Mouse (Mus musculus) granulocyte monocyte progenitor cell, adult 5-6 weeks (primary cell): ENCODE results near the gene Adamts14. TPM values are rescaled to one million over a fixed set of nuclear protein-coding genes. Genes with fewer than 3 reads are reported as not detected.

Experiments
- ATAC-seq: replicated peaks from 2 replicates; pipeline ENCODE4 v1.8.0; 2016; ENCODE audit warnings: mild to moderate bottlenecking, moderate TSS enrichment, inconsistent platforms; ENCODE audit not compliant: poor library complexity, severe bottlenecking
- total RNA-seq, 2 experiments: library from RNA; stranded (forward) in 1 of 2; stranded (reverse) in 1 of 2; fragments of 200-712, 200-1000 nt in 1 of 2; fragments of >200 nt in 1 of 2; fragmentation: Nextera tagmentation in 1 of 2; gene quantifications; 2 replicates each; pipeline ENCODE4 v1.2.3; 2014 to 2017

Adamts14 gene
- total RNA-seq, 2 experiments from 2014 or later = not detected

- ATAC-seq = no peak
Measured at GRCm38 (mm10) chr10:61195718-61196291, 77.4 kb downstream of the Adamts14 start.

- no peak for ATAC-seq
Measured at GRCm38 (mm10) chr10:61195216-61195615, 78.0 kb downstream of the Adamts14 start.

GRCm38 (mm10) chr10:61194611-61195010 is 78.6 kb downstream of the Adamts14 start:
- no peak for ATAC-seq

- peak; percentile 67 for ATAC-seq
Measured at GRCm38 (mm10) chr10:61188010-61188409, 85.2 kb downstream of the Adamts14 start.

- ATAC-seq = peak; percentile 20
Measured at GRCm38 (mm10) chr10:61187001-61187400, 86.2 kb downstream of the Adamts14 start.

GRCm38 (mm10) chr10:61179927-61180326 is 93.3 kb downstream of the Adamts14 start:
- ATAC-seq = no peak

- ATAC-seq = no peak
Measured at GRCm38 (mm10) chr10:61178687-61179086, 94.6 kb downstream of the Adamts14 start.

- no peak for ATAC-seq
Measured at GRCm38 (mm10) chr10:61177751-61178150, 95.5 kb downstream of the Adamts14 start.

- ATAC-seq = no peak
Measured at GRCm38 (mm10) chr10:61176221-61176790, 96.9 kb downstream of the Adamts14 start.

- ATAC-seq = peak; percentile 96
Measured at GRCm38 (mm10) chr10:61175442-61176204, 97.6 kb downstream of the Adamts14 start.

GRCm38 (mm10) chr10:61174711-61175441 is 98.4 kb downstream of the Adamts14 start:
- no peak for ATAC-seq

GRCm38 (mm10) chr10:61172496-61172895 is 100.7 kb downstream of the Adamts14 start:
- ATAC-seq = no peak

- ATAC-seq = no peak
Measured at GRCm38 (mm10) chr10:61171654-61172053, 101.6 kb downstream of the Adamts14 start, which contains the start of gene Tbata. Gene Tbata (plus strand): TSS chr10:61171954.

GRCm38 (mm10) chr10:61168393-61168792 is 104.8 kb downstream of the Adamts14 start:
- no peak for ATAC-seq

- ATAC-seq = peak; percentile 94
Measured at GRCm38 (mm10) chr10:61167333-61168096, 105.7 kb downstream of the Adamts14 start.

GRCm38 (mm10) chr10:61162366-61162765 is 110.9 kb downstream of the Adamts14 start:
- no peak for ATAC-seq

- ATAC-seq = no peak
Measured at GRCm38 (mm10) chr10:61160671-61161070, 112.6 kb downstream of the Adamts14 start.

- no peak for ATAC-seq
Measured at GRCm38 (mm10) chr10:61160089-61160488, 113.1 kb downstream of the Adamts14 start.

- no peak for ATAC-seq
Measured at GRCm38 (mm10) chr10:61158594-61158993, 114.6 kb downstream of the Adamts14 start.

GRCm38 (mm10) chr10:61156453-61156852 is 116.8 kb downstream of the Adamts14 start:
- peak; percentile 92 for ATAC-seq
